Mouse (Mus musculus): ENCODE data around the gene Lrguk.

The Lrguk gene

DNA sequence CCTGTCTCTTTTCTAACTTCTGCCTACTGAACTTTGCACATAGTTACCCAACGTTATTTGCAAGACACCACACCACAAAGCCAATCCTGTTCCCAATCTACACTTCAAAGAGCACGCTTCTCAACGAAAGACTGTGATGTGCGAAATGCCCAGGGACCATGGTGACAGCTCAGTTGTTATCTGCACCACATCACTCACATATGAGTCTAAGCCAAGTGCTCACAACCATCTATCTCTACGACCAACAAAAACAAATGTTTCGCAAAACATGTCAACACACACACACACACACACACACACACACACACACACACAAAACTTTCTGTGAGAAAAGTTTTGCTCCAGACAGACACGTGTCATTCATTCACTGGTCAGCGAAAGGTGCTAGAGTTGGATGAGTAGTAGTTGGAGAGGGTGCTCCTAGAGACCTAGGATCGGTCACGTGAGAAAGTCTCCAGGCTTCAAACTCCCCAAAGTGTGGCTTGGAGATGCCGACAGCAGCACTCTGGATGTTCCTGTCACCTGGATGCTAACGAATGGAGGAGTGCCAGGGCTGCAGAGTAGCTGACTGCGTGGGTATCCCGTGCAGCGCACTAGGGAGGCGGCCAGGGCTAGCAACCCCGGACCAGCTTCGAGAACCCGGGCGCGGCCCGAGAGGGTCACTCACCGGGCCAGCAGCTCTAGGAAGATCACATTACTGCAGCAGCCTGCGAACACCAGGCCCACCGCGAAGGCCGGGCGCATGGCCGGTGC is 147.0 kb downstream of the Lrguk start:
- peak; percentile 68 for DNase-seq (ENCODE audit: low read depth, low spot score)

DNA sequence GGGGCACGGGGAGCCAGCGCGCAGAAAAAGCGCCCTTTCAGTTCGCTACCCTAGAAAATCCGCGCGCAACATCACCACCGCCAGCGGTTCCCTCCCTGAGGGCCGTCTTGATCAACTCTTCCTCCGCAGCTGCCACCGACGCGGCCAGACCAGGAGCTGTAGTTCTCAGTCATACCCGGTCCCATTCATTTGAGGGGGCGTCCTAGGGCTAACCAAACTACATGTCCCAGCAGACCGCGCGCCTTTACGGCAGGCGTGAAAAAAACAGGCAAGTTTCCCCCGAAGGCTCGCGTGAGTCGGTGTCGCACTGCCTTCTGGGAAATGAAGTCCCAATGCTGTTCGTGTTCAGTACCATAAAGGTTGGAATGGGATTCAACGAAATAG is 147.6 kb downstream of the Lrguk start, which contains the start of gene Slc35b4:
TSS of gene Slc35b4 (minus strand) at position 248 of the 384 bp plus-strand sequence.
- peak; percentile 99 for DNase-seq (ENCODE audit: low read depth, low spot score)

DNA sequence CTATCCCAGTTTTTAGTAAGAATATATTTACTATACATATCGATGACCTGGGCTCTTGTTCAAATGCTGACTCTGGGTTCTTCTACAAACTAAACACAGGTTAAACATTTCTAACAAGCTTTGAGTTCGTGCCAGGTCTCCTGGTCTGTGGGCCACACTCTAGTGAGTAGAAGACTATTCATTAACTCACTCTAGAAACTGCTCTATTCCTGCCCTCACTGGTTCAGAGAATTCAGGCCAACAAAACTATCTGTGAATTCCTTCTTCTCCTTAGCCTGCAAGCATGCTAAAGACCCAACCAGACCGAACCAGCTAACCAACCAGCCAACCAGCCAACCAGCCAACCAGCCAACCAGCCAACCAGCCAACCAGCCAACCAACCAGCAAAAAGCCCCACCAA is 149.8 kb downstream of the Lrguk start:
- no peak for DNase-seq (ENCODE audit: low read depth, low spot score)

DNA sequence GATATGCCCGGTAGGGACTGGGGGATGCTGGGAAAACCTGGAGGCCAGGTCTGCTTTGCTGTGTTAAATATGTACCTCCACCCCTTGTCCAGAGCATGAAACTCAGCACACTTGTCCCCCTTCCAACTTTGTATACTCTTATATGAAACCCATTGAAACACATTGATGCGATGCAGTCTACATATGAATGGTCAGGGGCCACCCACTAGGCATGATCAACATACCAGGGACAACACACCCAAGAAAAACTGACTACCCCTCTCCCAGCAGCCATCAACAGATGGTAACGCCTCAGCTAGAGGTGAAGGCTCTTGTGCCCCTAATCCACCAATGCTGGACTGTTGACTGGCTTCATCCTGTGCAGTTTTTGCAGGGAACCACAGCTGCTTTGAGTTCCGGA is 150.7 kb downstream of the Lrguk start:
- DNase-seq (ENCODE audit: low read depth, low spot score) = peak; percentile 77

- DNase-seq (ENCODE audit: low read depth, low spot score) = no peak
These were observed 152.7 kb downstream of the Lrguk start for GRCm38 (mm10) chr6:34181961-34182360.

DNA sequence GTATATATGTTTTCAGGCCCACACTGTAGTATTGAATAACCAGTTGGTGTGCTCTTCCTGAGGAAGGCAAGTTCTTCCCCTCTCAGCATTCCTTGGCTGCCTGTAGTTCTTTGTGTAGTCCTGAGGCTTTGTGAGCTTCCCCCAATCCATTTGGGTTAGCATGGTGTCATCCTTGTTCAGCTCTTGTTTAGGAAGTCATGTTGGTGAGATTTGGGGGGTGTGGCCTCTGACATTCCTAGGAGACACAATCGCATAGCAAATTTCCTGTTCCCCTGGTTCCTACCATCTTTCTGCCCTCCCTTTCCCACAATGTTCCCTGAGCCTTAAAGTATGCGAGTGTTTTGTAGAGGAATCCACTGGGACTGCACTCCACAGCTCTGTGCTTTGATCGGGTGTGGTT is 154.1 kb downstream of the Lrguk start:
- peak; percentile 70 for DNase-seq (ENCODE audit: low read depth, low spot score)
